Mouse (Mus musculus) liver, embryonic 13.5 days (tissue): ENCODE results near the gene Fibcd1. TPM values are rescaled to one million over a fixed set of nuclear protein-coding genes. Genes with fewer than 3 reads are reported as not detected.
A peak's percentile ranks its signal among the peaks of the same experiment; 100 is the strongest.

Experiments used
- ATAC-seq: fragments of 200-750 bp; cut with Nextera tagmentation; 2 replicates; pipeline ENCODE4 v1.8.0; 2017; ENCODE audit warnings: low read depth, mild to moderate bottlenecking, moderate number of reproducible peaks, moderate library complexity
- DNase-seq: peaks from one replicate; pipeline ENCODE4 v3.0.0; 2022
- H3K27ac ChIP-seq: fragments of 300-500 bp; sonication (generic); 2 replicates; pipeline ENCODE4 v1.5.1; 2015; ENCODE audit warnings: moderate library complexity, mild to moderate bottlenecking, inconsistent platforms
- H3K27me3 ChIP-seq: fragments of 300-500 bp; sonication (generic); 2 replicates; pipeline ENCODE4 v1.6.1; 2015; ENCODE audit warnings: mild to moderate bottlenecking, inconsistent platforms
- H3K36me3 ChIP-seq: fragments of 300-500 bp; sonication (generic); 2 replicates; pipeline ENCODE4 v1.6.1; 2015; ENCODE audit warnings: mild to moderate bottlenecking, inconsistent platforms
- H3K4me1 ChIP-seq: fragments of 300-500 bp; sonication (generic); replicated peaks from 2 replicates; pipeline ENCODE4 v1.6.1; 2015; ENCODE audit warnings: inconsistent platforms
- H3K4me2 ChIP-seq: fragments of 300-500 bp; sonication (generic); 2 replicates; pipeline ENCODE4 v1.6.1; 2015; ENCODE audit warnings: inconsistent platforms, mild to moderate bottlenecking, moderate library complexity
- H3K4me3 ChIP-seq: fragments of 300-500 bp; sonication (generic); replicated peaks from 2 replicates; pipeline ENCODE4 v1.5.1; 2015; ENCODE audit warnings: mild to moderate bottlenecking, inconsistent platforms
- H3K9ac ChIP-seq: fragments of 300-500 bp; sonication (generic); 2 replicates; pipeline ENCODE4 v1.6.1; 2015; ENCODE audit warnings: mild to moderate bottlenecking, inconsistent platforms
- H3K9me3 ChIP-seq: fragments of 300-500 bp; sonication (generic); replicated peaks from 2 replicates; pipeline ENCODE4 v1.6.1; 2016; ENCODE audit warnings: inconsistent platforms
- WGBS: fragments of 180-500 bp; shearing (Covaris S2); methylation state at CpG from one replicate; pipeline ENCODE4 v1.1.7; 2015; ENCODE audit not compliant: insufficient replicate concordance; 5-methylcytosine and 5-hydroxymethylcytosine counted together
- polyA plus RNA-seq: library from polyadenylated mRNA; unstranded; fragments of >200 nt; fragmentation: Nextera tagmentation; extraction: Ambion mirVana; gene quantifications from 2 replicates; pipeline ENCODE4 v1.2.1, GENCODE M21; 2015

Fibcd1 gene
- polyA plus RNA-seq = 0.03 TPM in 1 of 2 replicates, not detected in the other

DNA sequence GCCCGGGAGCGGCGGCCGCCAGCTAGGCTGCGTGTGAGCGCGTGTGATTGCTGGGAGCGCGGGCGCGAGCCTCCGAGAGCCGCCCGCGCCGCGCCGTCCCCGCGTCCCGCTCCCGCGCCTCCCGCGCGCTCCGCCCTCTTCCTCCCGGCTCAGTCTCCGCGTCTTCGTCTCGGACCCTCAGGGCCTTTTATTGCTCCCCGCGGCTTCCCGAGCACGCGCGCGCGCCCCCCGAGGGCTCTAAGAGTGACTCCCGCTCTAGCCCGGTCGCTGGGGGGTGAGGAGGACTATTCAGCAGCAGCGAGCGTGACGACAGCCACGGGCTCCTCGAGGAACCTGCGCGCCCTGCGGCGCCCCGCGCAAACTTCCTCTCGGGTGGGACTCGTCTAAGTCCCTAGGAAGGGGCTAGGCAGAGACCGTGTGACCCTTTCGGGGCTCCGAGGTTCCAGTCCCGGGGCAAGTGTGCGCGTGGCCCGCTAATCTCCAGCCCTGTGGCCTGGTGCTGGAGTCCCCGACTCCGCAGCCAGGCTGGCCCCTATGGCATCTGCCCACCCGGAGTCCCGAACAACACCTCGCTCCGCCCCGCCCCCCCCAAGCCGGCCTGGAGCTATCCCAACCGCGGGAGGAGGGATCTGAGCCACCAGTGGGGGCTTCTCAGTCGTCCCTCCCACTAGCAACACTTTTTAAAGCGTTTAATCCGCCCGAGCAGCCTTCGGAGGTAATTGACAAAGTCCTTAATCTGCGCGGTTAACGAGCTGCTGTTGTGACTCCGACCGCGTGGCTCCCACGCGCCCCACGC lies at the start of gene Fibcd1:
TSS of gene Fibcd1 (minus strand) at position 110 of the 796 bp plus-strand sequence.
- under 1% methylated on average over 88 of the region's 88 CpGs for WGBS
- Histone ChIP-seq H3K4me3 (peak within 1 kb of the TSS; percentile 48), H3K4me2 (peak within 1 kb of the TSS; percentile 66), H3K27ac (no peak within 1 kb of the TSS), H3K36me3 (no peaks in the 10 kb centered on the region), H3K9ac (peak within 1 kb of the TSS; percentile 22; the same call in 1 of the 2 replicates), H3K4me1 (peaks cover 21% of the 10 kb centered on the region), H3K27me3 (peaks cover 68% of the 10 kb centered on the region), H3K9me3 (no peaks in the 10 kb centered on the region)
- ATAC-seq = no peak
- DNase-seq = no peak

DNA sequence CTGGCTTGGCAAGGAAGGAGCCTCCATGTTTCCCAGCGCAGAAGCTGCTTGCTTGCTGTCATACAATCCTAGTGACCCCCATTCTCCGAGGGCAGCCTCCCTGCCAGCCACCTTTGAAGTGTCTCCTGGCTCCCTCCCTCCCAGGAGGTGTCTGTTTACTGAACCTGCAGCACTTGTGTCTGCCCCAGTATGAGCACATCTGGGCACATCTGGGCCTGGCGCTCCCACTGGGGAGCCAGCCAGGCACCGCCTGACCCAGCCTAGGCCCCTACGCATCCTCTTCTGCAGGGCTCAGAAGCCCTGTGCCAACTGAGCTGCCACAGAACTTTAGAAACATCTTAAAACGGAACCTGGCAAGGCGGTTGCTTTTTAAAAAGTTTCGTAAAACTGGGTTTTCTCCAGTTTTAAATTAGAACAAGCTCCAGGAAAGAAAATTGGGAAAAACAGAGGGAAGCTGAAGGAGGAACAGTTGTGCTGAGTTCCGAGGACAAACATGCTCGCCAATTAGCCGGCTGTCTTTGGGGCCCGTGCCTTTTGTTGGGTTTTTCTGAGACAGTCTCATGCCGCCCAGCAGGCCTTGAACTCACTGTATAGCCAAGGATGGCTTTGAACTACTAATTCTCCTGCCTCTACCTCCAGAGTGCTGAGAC lies 48.5 kb upstream of the Fibcd1 start:
- Histone ChIP-seq H3K27ac (no peak overlapping the region), H3K4me2 (no peak overlapping the region), H3K9me3 (no peaks in the 10 kb centered on the region), H3K9ac (no peak overlapping the region), H3K36me3 (no peaks in the 10 kb centered on the region), H3K4me1 (no peaks in the 10 kb centered on the region), H3K27me3 (peaks cover 3% of the 10 kb centered on the region; the same call in 1 of the 2 replicates), H3K4me3 (no peak overlapping the region)
- WGBS = 67% methylated on average over 13 of the region's 13 CpGs
- ATAC-seq (no peak), DNase-seq (no peak)

DNA sequence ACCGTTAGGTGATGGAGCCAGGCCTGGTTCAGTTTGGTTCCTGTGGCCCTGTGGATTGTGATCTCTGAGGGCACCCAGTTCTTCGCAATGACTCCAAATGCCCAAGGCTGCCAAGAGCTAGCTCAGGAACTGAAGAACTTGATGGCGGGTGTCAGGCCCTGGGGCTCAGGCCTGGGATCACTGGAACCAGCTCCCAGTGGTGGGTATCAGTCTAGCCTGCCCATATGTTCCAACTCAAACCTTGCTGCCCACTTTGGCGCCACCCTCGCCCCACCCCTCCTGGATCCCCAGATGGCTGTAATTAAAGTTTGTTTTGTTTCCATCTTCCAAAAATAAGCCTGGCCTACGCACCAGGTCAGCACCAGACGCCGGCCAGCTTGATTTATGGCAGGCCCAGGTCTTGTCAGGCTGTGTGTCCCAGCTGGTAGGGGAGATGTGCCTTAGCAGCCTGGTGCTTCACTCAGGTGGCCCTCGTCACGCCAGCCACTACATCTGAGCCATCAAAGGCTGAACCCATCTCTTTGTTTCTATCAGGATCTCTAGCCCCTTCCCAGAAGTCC lies 47.4 kb upstream of the Fibcd1 start:
- ATAC-seq (no peak), DNase-seq (no peak)
- Histone ChIP-seq H3K9me3 (no peaks in the 10 kb centered on the region), H3K27me3 (peaks cover 14% of the 10 kb centered on the region), H3K9ac (no peak overlapping the region), H3K4me1 (no peaks in the 10 kb centered on the region), H3K36me3 (no peaks in the 10 kb centered on the region), H3K27ac (no peak overlapping the region), H3K4me3 (no peak overlapping the region), H3K4me2 (no peak overlapping the region)
- WGBS = 68% methylated on average over 10 of the region's 10 CpGs

GRCm38 (mm10) chr2:31891219-31891618 lies 45.4 kb upstream of the Fibcd1 start:
- Histone ChIP-seq H3K36me3 (no peaks in the 10 kb centered on the region), H3K9me3 (no peaks in the 10 kb centered on the region), H3K27me3 (peaks cover 34% of the 10 kb centered on the region), H3K27ac (no peak overlapping the region), H3K4me2 (no peak overlapping the region), H3K4me1 (no peaks in the 10 kb centered on the region), H3K4me3 (no peak overlapping the region), H3K9ac (no peak overlapping the region)
- WGBS = 59% methylated on average over 2 of the region's 2 CpGs
- no peak for ATAC-seq
- no peak for DNase-seq

DNA sequence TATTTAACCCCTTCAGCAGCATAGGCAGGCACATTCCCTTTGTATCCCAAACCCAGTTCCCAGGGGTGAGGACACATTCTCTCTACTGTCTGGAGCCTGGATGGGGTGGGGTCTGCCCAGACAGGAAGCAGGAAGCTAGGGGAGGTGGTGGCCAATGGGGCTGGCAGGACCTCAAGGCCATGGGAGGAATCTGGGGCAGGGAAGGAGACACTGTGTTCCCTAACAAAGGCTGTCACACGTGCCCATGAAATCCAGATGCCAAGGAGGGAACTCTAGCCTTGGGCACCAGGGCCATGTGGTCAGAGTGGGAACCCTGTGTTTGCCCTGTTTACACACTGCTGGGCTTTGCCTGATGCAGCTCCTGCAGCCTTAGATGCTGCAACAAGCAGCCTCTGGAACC lies 43.1 kb upstream of the Fibcd1 start:
- H3K27me3 ChIP-seq = peaks cover 58% of the 10 kb centered on the region
- no peaks in the 10 kb centered on the region for H3K36me3 ChIP-seq
- no peaks in the 10 kb centered on the region for H3K4me1 ChIP-seq
- H3K4me3 ChIP-seq = no peak overlapping the region
- no peak overlapping the region for H3K27ac ChIP-seq
- no peaks in the 10 kb centered on the region for H3K9me3 ChIP-seq
- DNase-seq (no peak), ATAC-seq (no peak)
- H3K9ac ChIP-seq = no peak overlapping the region
- no peak overlapping the region for H3K4me2 ChIP-seq
- 31% methylated on average over 1 of the region's 1 CpGs for WGBS

- H3K36me3 ChIP-seq = no peaks in the 10 kb centered on the region
- no peak within 1 kb of the TSS for H3K27ac ChIP-seq
- no peaks in the 10 kb centered on the region for H3K9me3 ChIP-seq
- no peak within 1 kb of the TSS for H3K9ac ChIP-seq
- H3K4me3 ChIP-seq = no peak within 1 kb of the TSS
- DNase-seq = no peak
- WGBS = 7% methylated on average over 26 of the region's 26 CpGs
- peaks cover 76% of the 10 kb centered on the region for H3K27me3 ChIP-seq
- ATAC-seq = no peak
- H3K4me2 ChIP-seq = peak within 1 kb of the TSS; percentile 33
- no peaks in the 10 kb centered on the region for H3K4me1 ChIP-seq
Measured at GRCm38 (mm10) chr2:31887030-31887429, 41.2 kb upstream of the Fibcd1 start, which contains the start of gene Lamc3. Gene Lamc3 (plus strand): TSS chr2:31887291.

DNA sequence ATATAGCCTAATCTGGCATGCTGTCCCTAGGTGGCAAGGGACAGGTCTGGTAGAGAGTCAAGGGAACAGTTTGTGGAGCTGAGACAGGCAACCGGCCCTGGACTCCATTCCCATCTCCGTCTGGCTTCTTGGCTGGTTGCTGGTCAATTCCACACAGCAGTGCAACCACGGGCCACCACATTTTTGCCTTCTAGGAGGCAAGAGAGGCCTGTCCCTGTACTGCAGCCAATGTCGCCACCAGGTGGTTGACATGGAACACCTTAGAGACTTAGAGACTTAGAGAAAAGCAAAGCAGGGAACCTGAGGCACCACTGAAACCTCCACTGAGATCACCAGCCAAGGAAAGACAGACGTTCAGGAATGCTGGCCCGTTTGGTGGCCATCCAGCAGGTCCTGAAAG lies 39.0 kb upstream of the Fibcd1 start:
- peaks cover 93% of the 10 kb centered on the region for H3K27me3 ChIP-seq
- H3K9ac ChIP-seq = no peak overlapping the region
- ATAC-seq (no peak), DNase-seq (no peak)
- no peaks in the 10 kb centered on the region for H3K36me3 ChIP-seq
- no peak overlapping the region for H3K4me2 ChIP-seq
- H3K4me1 ChIP-seq = peaks cover 3% of the 10 kb centered on the region; the same call in 1 of the 2 replicates
- no peak overlapping the region for H3K27ac ChIP-seq
- no peak overlapping the region for H3K4me3 ChIP-seq
- H3K9me3 ChIP-seq = no peaks in the 10 kb centered on the region
- WGBS = 12% methylated on average over 6 of the region's 6 CpGs

DNA sequence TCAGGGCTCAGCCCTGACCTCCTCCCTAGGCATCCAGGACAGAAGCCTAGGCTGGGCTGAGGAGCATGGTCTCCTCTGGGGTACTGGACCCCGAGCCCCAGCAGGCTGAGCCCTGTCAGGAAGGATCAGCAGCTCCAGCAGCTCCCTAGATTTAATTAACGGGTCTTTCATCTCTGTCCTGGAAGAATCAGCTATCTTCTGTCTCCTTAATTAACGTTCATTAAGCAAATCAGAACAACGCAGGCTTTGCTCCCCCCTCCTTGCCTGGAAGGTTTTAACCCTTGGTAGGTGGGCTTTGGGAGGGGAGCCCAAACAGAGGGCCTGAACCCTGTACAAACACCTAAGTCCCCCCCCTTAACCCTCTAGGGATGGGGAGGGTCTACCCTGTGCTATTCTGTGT lies 37.3 kb upstream of the Fibcd1 start:
- no peaks in the 10 kb centered on the region for H3K36me3 ChIP-seq
- peaks cover 87% of the 10 kb centered on the region for H3K27me3 ChIP-seq
- no peak overlapping the region for H3K4me2 ChIP-seq
- H3K9me3 ChIP-seq = no peaks in the 10 kb centered on the region
- DNase-seq = no peak
- 27% methylated on average over 4 of the region's 4 CpGs for WGBS
- no peak for ATAC-seq
- no peak overlapping the region for H3K9ac ChIP-seq
- H3K4me1 ChIP-seq = peaks cover 3% of the 10 kb centered on the region; the same call in 1 of the 2 replicates
- H3K4me3 ChIP-seq = no peak overlapping the region
- no peak overlapping the region for H3K27ac ChIP-seq

- Histone ChIP-seq H3K27me3 (peaks cover 81% of the 10 kb centered on the region), H3K27ac (no peak overlapping the region), H3K4me2 (no peak overlapping the region), H3K4me3 (no peak overlapping the region), H3K36me3 (no peaks in the 10 kb centered on the region), H3K4me1 (peaks cover 3% of the 10 kb centered on the region; the same call in 1 of the 2 replicates), H3K9ac (no peak overlapping the region), H3K9me3 (no peaks in the 10 kb centered on the region)
- no peak for DNase-seq
- ATAC-seq = no peak
- 4% methylated on average over 14 of the region's 14 CpGs for WGBS
Measured at GRCm38 (mm10) chr2:31880868-31881267, 35.1 kb upstream of the Fibcd1 start.

GRCm38 (mm10) chr2:31878610-31879009 lies 32.8 kb upstream of the Fibcd1 start:
- Histone ChIP-seq H3K4me3 (no peak overlapping the region), H3K9ac (no peak overlapping the region), H3K36me3 (no peaks in the 10 kb centered on the region), H3K9me3 (no peaks in the 10 kb centered on the region), H3K27ac (no peak overlapping the region), H3K4me1 (peaks cover 3% of the 10 kb centered on the region; the same call in 1 of the 2 replicates), H3K4me2 (no peak overlapping the region), H3K27me3 (peaks cover 70% of the 10 kb centered on the region)
- WGBS = 76% methylated on average over 17 of the region's 17 CpGs
- DNase-seq = no peak
- no peak for ATAC-seq

DNA sequence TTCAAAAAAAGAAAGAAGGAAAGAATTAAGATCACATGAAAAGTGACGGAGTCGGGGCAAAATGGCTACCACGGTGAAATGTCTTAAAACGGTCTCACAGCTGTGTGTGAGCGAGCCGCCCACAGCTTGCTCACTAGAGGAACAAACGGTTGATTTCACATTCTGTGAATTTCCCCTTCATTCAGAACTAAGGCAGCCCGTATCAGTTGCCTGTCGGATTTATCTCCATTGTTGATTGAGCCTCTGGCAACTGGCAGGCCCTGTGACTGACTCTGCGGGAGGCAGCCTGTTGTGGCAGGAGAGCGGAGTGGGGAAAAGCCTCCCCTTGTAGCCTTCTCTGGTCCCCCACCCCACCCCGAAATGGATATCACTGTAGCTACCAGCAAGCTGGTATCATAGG lies 30.6 kb upstream of the Fibcd1 start:
- H3K27ac ChIP-seq = no peak overlapping the region
- ATAC-seq (no peak), DNase-seq (no peak)
- H3K36me3 ChIP-seq = no peaks in the 10 kb centered on the region
- H3K27me3 ChIP-seq = peaks cover 49% of the 10 kb centered on the region
- 22% methylated on average over 12 of the region's 12 CpGs for WGBS
- peaks cover 3% of the 10 kb centered on the region; the same call in 1 of the 2 replicates for H3K4me1 ChIP-seq
- H3K9me3 ChIP-seq = no peaks in the 10 kb centered on the region
- H3K4me2 ChIP-seq = no peak overlapping the region
- no peak overlapping the region for H3K9ac ChIP-seq
- H3K4me3 ChIP-seq = no peak overlapping the region
